Mouse (Mus musculus) hindbrain, embryonic 13.5 days (tissue): ENCODE results near the gene Ccng2. TPM values are rescaled to one million over a fixed set of nuclear protein-coding genes. Genes with fewer than 3 reads are reported as not detected.
A peak's percentile ranks its signal among the peaks of the same experiment; 100 is the strongest.

ENCODE experiments used
- ATAC-seq: fragments of 200-750 bp; cut with Nextera tagmentation; 2 replicates; pipeline ENCODE4 v1.8.0; 2017; ENCODE audit warnings: moderate TSS enrichment; ENCODE audit not compliant: low FRiP score
- H3K27ac ChIP-seq: fragments of 300-500 bp; sonication (generic); 2 replicates; pipeline ENCODE4 v1.5.1; 2015; ENCODE audit warnings: inconsistent platforms, mild to moderate bottlenecking, moderate library complexity
- H3K27me3 ChIP-seq: fragments of 300-500 bp; sonication (generic); 2 replicates; pipeline ENCODE4 v1.6.1; 2015; ENCODE audit warnings: mild to moderate bottlenecking, inconsistent platforms
- H3K36me3 ChIP-seq: fragments of 300-500 bp; sonication (generic); 2 replicates; pipeline ENCODE4 v1.6.1; 2015; ENCODE audit warnings: mild to moderate bottlenecking, inconsistent platforms
- H3K4me1 ChIP-seq: fragments of 300-500 bp; sonication (generic); replicated peaks from 2 replicates; pipeline ENCODE4 v1.6.1; 2015; ENCODE audit warnings: inconsistent platforms
- H3K4me2 ChIP-seq: fragments of 300-500 bp; sonication (generic); 2 replicates; pipeline ENCODE4 v1.6.1; 2015; ENCODE audit warnings: inconsistent platforms, mild to moderate bottlenecking, moderate library complexity
- H3K4me3 ChIP-seq: fragments of 300-500 bp; sonication (generic); 2 replicates; pipeline ENCODE4 v1.5.1; 2015; ENCODE audit warnings: mild to moderate bottlenecking, inconsistent platforms
- H3K9ac ChIP-seq: fragments of 300-500 bp; sonication (generic); 2 replicates; pipeline ENCODE4 v1.6.1; 2015; ENCODE audit warnings: mild to moderate bottlenecking, inconsistent platforms
- H3K9me3 ChIP-seq: fragments of 300-500 bp; sonication (generic); 2 replicates; pipeline ENCODE4 v1.6.1; 2016; ENCODE audit warnings: inconsistent platforms
- WGBS: fragments of 180-500 bp; shearing (Covaris S2); methylation state at CpG from one replicate; pipeline ENCODE4 v1.1.7; 2015; 5-methylcytosine and 5-hydroxymethylcytosine counted together
- polyA plus RNA-seq: library from polyadenylated mRNA; unstranded; fragments of >200 nt; fragmentation: Nextera tagmentation; extraction: Ambion mirVana; gene quantifications from 2 replicates; pipeline ENCODE4 v1.2.1, GENCODE M21; 2015

Gene Ccng2
- polyA plus RNA-seq, 1 experiment from 2014 or later = 119 TPM

- H3K4me3 ChIP-seq = no peak overlapping the region
- no peaks in the 10 kb centered on the region for H3K27me3 ChIP-seq
- H3K4me2 ChIP-seq = no peak overlapping the region
- no peak overlapping the region for H3K9ac ChIP-seq
- no peaks in the 10 kb centered on the region for H3K9me3 ChIP-seq
- WGBS = 90% methylated on average over 7 of the region's 7 CpGs
- no peak for ATAC-seq
- no peak overlapping the region for H3K27ac ChIP-seq
- 0 out of 2 replicates have a peak, but pooled peaks cover 2% of the 10 kb centered on the region for H3K36me3 ChIP-seq
- peaks cover 22% of the 10 kb centered on the region for H3K4me1 ChIP-seq
Observed at GRCm38 (mm10) chr5:93265164-93265800, 1.8 kb upstream of the Ccng2 start.

DNA sequence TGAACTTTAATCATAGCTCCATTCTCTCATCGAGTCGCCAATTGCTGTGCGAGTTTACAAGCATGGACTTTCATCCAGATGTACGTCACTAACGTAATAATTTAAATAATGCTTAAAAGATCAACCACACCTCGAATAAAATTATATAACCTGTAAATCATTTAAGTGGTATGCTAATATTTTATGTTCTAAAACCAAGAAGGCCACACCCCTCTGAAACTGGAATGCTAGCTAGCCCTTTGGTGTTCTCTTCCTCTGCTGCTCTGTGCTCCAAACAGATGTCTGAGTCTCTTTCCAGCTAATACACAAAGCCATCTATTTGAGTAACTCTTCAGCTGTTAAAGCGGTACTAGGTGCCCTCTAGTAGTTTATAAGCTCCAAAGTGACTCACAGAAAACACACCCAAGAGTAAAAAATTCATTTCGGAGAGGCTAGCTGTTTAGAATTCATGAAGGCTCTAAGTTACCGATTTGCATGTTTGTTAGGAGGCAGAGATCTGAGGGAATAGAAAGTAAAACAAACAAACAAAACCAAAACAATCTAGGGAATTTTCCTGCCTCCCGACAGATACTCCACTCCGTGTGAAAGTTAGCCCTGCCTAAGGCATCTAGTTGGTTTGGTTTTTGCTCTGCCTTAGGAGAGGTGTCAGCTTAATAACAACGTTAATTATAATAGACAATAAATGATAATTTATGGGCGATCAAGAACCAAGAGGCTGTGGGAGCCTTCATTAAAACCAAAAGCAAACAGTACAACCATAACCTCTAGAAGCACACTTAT, 1.1 kb upstream of the Ccng2 start:
- WGBS = 76% methylated on average over 13 of the region's 13 CpGs
- Histone ChIP-seq H3K36me3 (peaks cover 7% of the 10 kb centered on the region), H3K27me3 (no peaks in the 10 kb centered on the region), H3K27ac (peak overlapping the region; percentile 86; the same call in 1 of the 2 replicates), H3K4me2 (peak overlapping the region; percentile 59), H3K9me3 (no peaks in the 10 kb centered on the region), H3K9ac (peak overlapping the region; percentile 74), H3K4me1 (peaks cover 27% of the 10 kb centered on the region), H3K4me3 (peak overlapping the region; percentile 96; the same call in 1 of the 2 replicates)
- no peak for ATAC-seq

- H3K9me3 ChIP-seq = no peaks in the 10 kb centered on the region
- peak overlapping the region; percentile 68 for H3K4me2 ChIP-seq
- H3K36me3 ChIP-seq = peaks cover 25% of the 10 kb centered on the region
- WGBS = under 1% methylated on average over 48 of the region's 48 CpGs
- ATAC-seq = peak; percentile 82
- H3K27me3 ChIP-seq = no peaks in the 10 kb centered on the region
- peaks cover 27% of the 10 kb centered on the region for H3K4me1 ChIP-seq
- peak overlapping the region; percentile 96 for H3K4me3 ChIP-seq
- H3K27ac ChIP-seq = peak overlapping the region; percentile 98
- peak overlapping the region; percentile 98 for H3K9ac ChIP-seq
Observed at GRCm38 (mm10) chr5:93267851-93268606, 972 bp downstream of the Ccng2 start.

DNA sequence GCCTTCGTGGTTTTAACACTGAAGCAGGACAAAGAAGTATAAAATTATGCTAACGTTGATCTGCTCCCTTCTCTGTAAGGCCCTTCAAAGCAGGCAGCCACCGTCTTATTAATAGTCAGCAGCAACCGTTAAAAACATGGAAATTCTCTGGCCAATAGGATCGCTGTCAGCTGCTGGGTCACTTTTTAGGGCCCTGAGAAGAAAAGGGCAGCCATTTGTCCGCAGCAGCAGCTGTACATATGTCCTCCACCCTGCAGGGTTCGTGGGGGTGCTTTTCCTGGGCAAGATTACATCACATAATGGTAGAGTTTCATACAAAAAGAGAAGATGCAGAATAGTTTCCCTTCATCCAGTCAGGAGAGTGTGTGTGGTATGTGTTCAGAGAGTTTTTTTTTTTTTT, 3.0 kb downstream of the Ccng2 start:
- H3K36me3 ChIP-seq = peaks cover 46% of the 10 kb centered on the region
- H3K27me3 ChIP-seq = no peaks in the 10 kb centered on the region
- H3K4me1 ChIP-seq = peaks cover 27% of the 10 kb centered on the region
- no peaks in the 10 kb centered on the region for H3K9me3 ChIP-seq
- peak overlapping the region; percentile 68 for H3K4me2 ChIP-seq
- 33% methylated on average over 7 of the region's 7 CpGs for WGBS
- ATAC-seq = no peak
- H3K27ac ChIP-seq = no peak overlapping the region
- H3K4me3 ChIP-seq = peak overlapping the region; percentile 96
- H3K9ac ChIP-seq = peak overlapping the region; percentile 65; the same call in 1 of the 2 replicates

GRCm38 (mm10) chr5:93270721-93271120, 3.7 kb downstream of the Ccng2 start:
- ATAC-seq = no peak
- Histone ChIP-seq H3K9ac (no peak overlapping the region), H3K27ac (no peak overlapping the region), H3K4me3 (no peak overlapping the region), H3K36me3 (peaks cover 52% of the 10 kb centered on the region), H3K4me1 (peaks cover 27% of the 10 kb centered on the region), H3K27me3 (no peaks in the 10 kb centered on the region), H3K9me3 (no peaks in the 10 kb centered on the region), H3K4me2 (no peak overlapping the region)
- WGBS = 95% methylated on average over 18 of the region's 18 CpGs

- no peaks in the 10 kb centered on the region for H3K27me3 ChIP-seq
- H3K9ac ChIP-seq = no peak overlapping the region
- H3K4me2 ChIP-seq = no peak overlapping the region
- WGBS = 76% methylated on average over 14 of the region's 14 CpGs
- H3K4me3 ChIP-seq = no peak overlapping the region
- H3K4me1 ChIP-seq = no peaks in the 10 kb centered on the region
- ATAC-seq = no peak
- no peaks in the 10 kb centered on the region for H3K9me3 ChIP-seq
- H3K36me3 ChIP-seq = peaks cover 13% of the 10 kb centered on the region
- no peak overlapping the region for H3K27ac ChIP-seq
Observed at GRCm38 (mm10) chr5:93282446-93283107, 15.5 kb downstream of the Ccng2 start.

DNA sequence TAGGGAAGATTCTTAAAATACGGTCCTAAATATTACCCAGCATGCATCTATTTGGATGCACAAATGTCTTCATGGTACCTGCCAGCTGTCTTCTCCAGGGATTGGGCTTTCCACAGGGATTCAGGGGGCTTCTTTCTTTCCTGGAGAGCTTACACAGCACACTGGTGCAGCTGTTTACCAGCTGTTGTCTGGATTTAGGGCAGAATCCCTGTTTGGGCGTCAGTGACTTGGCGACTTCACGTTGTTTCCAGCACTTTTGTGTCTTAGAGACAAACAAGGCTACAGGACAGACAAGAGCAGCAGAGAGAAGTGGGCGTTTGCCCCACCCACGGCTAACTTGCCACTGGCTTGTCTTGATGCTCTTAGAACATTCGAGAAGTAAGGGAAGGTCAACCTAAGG, 16.1 kb downstream of the Ccng2 start:
- Histone ChIP-seq H3K27me3 (no peaks in the 10 kb centered on the region), H3K4me2 (no peak overlapping the region), H3K36me3 (peaks cover 9% of the 10 kb centered on the region; the same call in 1 of the 2 replicates), H3K4me1 (no peaks in the 10 kb centered on the region), H3K9ac (no peak overlapping the region), H3K4me3 (no peak overlapping the region), H3K9me3 (no peaks in the 10 kb centered on the region), H3K27ac (no peak overlapping the region)
- ATAC-seq = no peak
- 85% methylated on average over 7 of the region's 7 CpGs for WGBS

- Histone ChIP-seq H3K27me3 (no peaks in the 10 kb centered on the region), H3K4me2 (no peak overlapping the region), H3K36me3 (no peaks in the 10 kb centered on the region), H3K4me3 (no peak overlapping the region), H3K27ac (no peak overlapping the region), H3K9ac (no peak overlapping the region), H3K4me1 (no peaks in the 10 kb centered on the region), H3K9me3 (peaks cover 8% of the 10 kb centered on the region)
- no peak for ATAC-seq
Observed at GRCm38 (mm10) chr5:93288553-93288952, 21.5 kb downstream of the Ccng2 start.

GRCm38 (mm10) chr5:93290282-93290681, 23.2 kb downstream of the Ccng2 start:
- no peaks in the 10 kb centered on the region for H3K4me1 ChIP-seq
- H3K4me2 ChIP-seq = no peak overlapping the region
- ATAC-seq = no peak
- WGBS = 76% methylated on average over 2 of the region's 2 CpGs
- no peak overlapping the region for H3K27ac ChIP-seq
- H3K9ac ChIP-seq = no peak overlapping the region
- no peak overlapping the region for H3K4me3 ChIP-seq
- peaks cover 8% of the 10 kb centered on the region for H3K9me3 ChIP-seq
- no peaks in the 10 kb centered on the region for H3K36me3 ChIP-seq
- H3K27me3 ChIP-seq = no peaks in the 10 kb centered on the region

GRCm38 (mm10) chr5:93296341-93296746, 29.3 kb downstream of the Ccng2 start:
- Histone ChIP-seq H3K36me3 (no peaks in the 10 kb centered on the region), H3K4me2 (no peak overlapping the region), H3K27ac (no peak overlapping the region), H3K9me3 (peaks cover 8% of the 10 kb centered on the region), H3K27me3 (no peaks in the 10 kb centered on the region), H3K4me1 (no peaks in the 10 kb centered on the region), H3K9ac (no peak overlapping the region), H3K4me3 (no peak overlapping the region)
- 86% methylated on average over 5 of the region's 5 CpGs for WGBS
- no peak for ATAC-seq

DNA sequence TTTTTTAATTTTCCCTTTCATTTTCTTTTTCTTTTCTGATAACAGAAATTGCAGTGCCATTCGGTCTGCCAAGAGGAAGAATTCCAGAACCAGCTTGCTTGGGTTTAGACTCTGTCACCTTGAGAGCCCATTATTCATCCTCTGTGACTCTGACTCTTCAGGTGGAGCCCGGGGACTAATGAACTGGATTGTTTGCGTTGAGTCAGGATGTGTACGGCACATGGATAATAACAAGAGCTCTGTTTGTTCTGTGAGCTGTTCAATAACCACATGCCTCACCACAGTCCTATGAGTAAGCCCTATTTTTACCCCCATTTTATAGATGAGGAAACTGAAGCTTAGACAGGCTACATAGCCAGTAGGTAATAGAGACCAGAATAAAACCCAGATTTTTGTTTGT, 29.7 kb downstream of the Ccng2 start:
- H3K4me2 ChIP-seq = no peak overlapping the region
- no peak overlapping the region for H3K27ac ChIP-seq
- H3K27me3 ChIP-seq = no peaks in the 10 kb centered on the region
- no peak overlapping the region for H3K4me3 ChIP-seq
- 86% methylated on average over 4 of the region's 4 CpGs for WGBS
- H3K9ac ChIP-seq = no peak overlapping the region
- no peaks in the 10 kb centered on the region for H3K4me1 ChIP-seq
- ATAC-seq = no peak
- H3K9me3 ChIP-seq = peaks cover 8% of the 10 kb centered on the region
- H3K36me3 ChIP-seq = no peaks in the 10 kb centered on the region

- Histone ChIP-seq H3K27ac (no peak overlapping the region), H3K9ac (no peak overlapping the region), H3K4me2 (no peak overlapping the region), H3K36me3 (no peaks in the 10 kb centered on the region), H3K4me1 (no peaks in the 10 kb centered on the region), H3K27me3 (no peaks in the 10 kb centered on the region), H3K4me3 (no peak overlapping the region), H3K9me3 (peaks cover 7% of the 10 kb centered on the region)
- WGBS = 92% methylated on average over 3 of the region's 3 CpGs
- no peak for ATAC-seq
Observed at GRCm38 (mm10) chr5:93297311-93297710, 30.3 kb downstream of the Ccng2 start.
